Mouse (Mus musculus): ENCODE measurements around the gene Slc25a11. TPM values are rescaled to one million over a fixed set of nuclear protein-coding genes. Genes with fewer than 3 reads are reported as not detected.

Gene Slc25a11
- polyA plus RNA-seq, 1 experiment from 2014 or later: 172 TPM

DNA sequence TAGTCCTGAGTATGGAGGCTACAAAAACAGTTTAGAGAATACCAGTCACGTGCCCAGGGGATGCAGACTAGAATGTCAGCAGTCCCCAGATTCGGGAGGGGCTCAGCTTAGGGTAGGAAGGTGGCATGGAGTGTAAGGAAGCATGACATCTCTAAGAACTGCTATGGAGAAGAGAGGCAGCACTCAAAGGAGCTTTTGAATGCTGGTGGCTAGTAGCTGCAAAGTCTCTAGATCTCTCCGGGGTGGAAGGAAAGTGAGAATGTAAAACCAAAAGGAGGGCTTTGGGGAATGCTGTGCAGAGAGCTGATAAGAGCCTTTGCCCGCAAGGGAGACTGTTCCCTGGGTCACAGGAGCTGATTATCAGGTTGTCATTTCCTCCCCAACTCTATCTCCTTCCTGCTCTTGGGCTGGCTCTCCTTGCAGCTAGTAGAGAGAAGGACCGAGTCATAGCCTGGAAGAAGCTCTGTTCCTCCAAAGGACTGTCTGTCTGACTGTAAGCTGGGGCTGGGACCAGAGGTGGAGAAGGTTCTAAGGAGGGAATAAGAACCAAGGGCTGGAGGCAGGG is 8.5 kb downstream of the Slc25a11 start, which contains the start of gene Gp1ba:
Gp1ba (plus strand) TSS at position 409 of the 565 bp plus-strand sequence.
- H3K9ac ChIP-seq (replicated peaks; ENCODE audit: low read depth, low read length): no peak within 1 kb of the TSS
- WGBS: 55% methylated on average over 5 of the region's 5 CpGs
- H3K9me3 ChIP-seq (ENCODE audit: control insufficient read depth, low read length): no peaks in the 10 kb centered on the region
- no peak within 1 kb of the TSS for H3K27ac ChIP-seq (ENCODE audit: low read depth, low read length)
- no peaks in the 10 kb centered on the region for H3K4me1 ChIP-seq (ENCODE audit: control insufficient read depth, insufficient read depth, low read length)
- no peak for ATAC-seq (ENCODE audit: low read depth)
- 0 out of 2 replicates have a peak, but pooled peaks cover 2% of the 10 kb centered on the region for H3K36me3 ChIP-seq (ENCODE audit: control insufficient read depth, insufficient read depth, low read length)
- no peaks in the 10 kb centered on the region for H3K27me3 ChIP-seq (ENCODE audit: control insufficient read depth, insufficient read depth, low read length)
- no peak within 1 kb of the TSS for H3K4me3 ChIP-seq (ENCODE audit: low read depth, low read length)
- H3K4me2 ChIP-seq (ENCODE audit: low read depth, low read length): no peak within 1 kb of the TSS

DNA sequence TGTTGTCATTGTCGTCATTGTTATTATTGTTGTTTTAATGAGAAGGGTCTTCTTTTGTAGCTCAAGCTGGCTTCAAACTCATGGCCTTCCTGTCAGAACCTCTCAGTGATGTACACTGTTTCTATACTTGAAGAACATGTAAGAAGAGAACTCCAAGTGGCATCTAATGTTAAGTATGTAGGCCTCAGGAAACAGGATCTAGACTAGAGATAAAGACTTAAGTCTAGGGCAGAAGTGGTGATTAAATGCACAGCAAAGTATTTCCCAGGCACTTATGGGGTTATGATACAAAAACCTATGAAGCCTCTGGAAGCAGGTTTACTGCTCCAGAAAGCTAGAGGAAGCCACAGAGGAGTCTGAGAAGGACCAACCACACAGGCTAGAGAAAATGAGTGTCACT is 9.0 kb downstream of the Slc25a11 start:
- H3K4me1 ChIP-seq (ENCODE audit: control insufficient read depth, insufficient read depth, low read length): no peaks in the 10 kb centered on the region
- no peak overlapping the region for H3K27ac ChIP-seq (ENCODE audit: low read depth, low read length)
- no peaks in the 10 kb centered on the region for H3K27me3 ChIP-seq (ENCODE audit: control insufficient read depth, insufficient read depth, low read length)
- no peak overlapping the region for H3K4me2 ChIP-seq (ENCODE audit: low read depth, low read length)
- no peak for ATAC-seq (ENCODE audit: low read depth)
- no peaks in the 10 kb centered on the region for H3K9me3 ChIP-seq (ENCODE audit: control insufficient read depth, low read length)
- no peak overlapping the region for H3K4me3 ChIP-seq (ENCODE audit: low read depth, low read length)
- H3K9ac ChIP-seq (replicated peaks; ENCODE audit: low read depth, low read length): no peak overlapping the region
- 78% methylated on average over 1 of the region's 1 CpGs for WGBS
- 0 out of 2 replicates have a peak, but pooled peaks cover 2% of the 10 kb centered on the region for H3K36me3 ChIP-seq (ENCODE audit: control insufficient read depth, insufficient read depth, low read length)

DNA sequence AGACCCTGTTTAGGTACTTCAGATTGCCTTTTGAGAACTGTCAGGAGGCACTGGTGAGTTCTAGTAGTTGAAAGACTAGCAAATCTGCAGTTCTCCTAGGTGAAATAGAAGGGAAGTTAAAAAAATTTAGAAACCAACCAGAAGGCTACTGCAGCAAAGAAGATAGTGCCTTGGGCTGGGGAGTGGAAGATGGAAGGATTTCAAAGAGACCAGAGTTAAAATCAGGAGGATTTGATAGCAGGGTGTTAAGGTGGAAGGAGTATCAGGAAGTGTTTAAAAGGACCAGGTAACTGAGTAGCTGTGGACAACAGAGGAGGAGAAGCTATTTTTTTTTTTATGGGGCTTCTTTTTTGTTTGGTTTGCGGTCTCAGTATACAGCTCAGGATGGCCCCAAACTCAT is 9.5 kb downstream of the Slc25a11 start:
- 92% methylated on average over 1 of the region's 1 CpGs for WGBS

DNA sequence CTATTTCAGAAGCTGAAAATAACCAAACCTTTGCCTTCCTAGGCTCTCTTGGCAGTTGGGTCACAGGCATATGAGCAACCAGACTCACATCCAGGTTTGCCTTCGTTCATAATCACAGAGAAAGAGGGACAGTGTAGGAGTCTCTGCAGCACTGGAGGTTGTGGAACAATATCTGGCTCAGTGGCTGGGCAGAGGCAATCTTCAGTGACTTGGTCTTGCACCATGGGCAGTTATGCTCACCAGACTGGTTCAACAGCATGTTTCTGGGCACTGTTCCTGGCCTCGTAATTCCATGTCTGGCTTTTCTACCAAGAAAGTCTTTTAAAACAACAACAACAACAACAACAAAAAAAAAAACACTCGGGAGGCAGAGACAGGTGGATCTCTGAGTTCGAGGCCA is 11.7 kb downstream of the Slc25a11 start:
- H3K9ac ChIP-seq (replicated peaks; ENCODE audit: low read depth, low read length): no peak overlapping the region
- 83% methylated on average over 4 of the region's 4 CpGs for WGBS
- no peak overlapping the region for H3K4me2 ChIP-seq (ENCODE audit: low read depth, low read length)
- no peaks in the 10 kb centered on the region for H3K4me1 ChIP-seq (ENCODE audit: control insufficient read depth, insufficient read depth, low read length)
- no peaks in the 10 kb centered on the region for H3K27me3 ChIP-seq (ENCODE audit: control insufficient read depth, insufficient read depth, low read length)
- no peak for ATAC-seq (ENCODE audit: low read depth)
- H3K9me3 ChIP-seq (ENCODE audit: control insufficient read depth, low read length): no peaks in the 10 kb centered on the region
- no peak overlapping the region for H3K27ac ChIP-seq (ENCODE audit: low read depth, low read length)
- H3K36me3 ChIP-seq (ENCODE audit: control insufficient read depth, insufficient read depth, low read length): no peaks in the 10 kb centered on the region
- H3K4me3 ChIP-seq (ENCODE audit: low read depth, low read length): no peak overlapping the region

More for the DNA sequence above, 9.5 kb downstream of the Slc25a11 start:
- no peaks in the 10 kb centered on the region for H3K27me3 ChIP-seq (ENCODE audit: control insufficient read depth, insufficient read depth, low read length)
- H3K4me2 ChIP-seq (ENCODE audit: low read depth, low read length): no peak overlapping the region
- H3K9ac ChIP-seq (replicated peaks; ENCODE audit: low read depth, low read length): no peak overlapping the region
- H3K9me3 ChIP-seq (ENCODE audit: control insufficient read depth, low read length): no peaks in the 10 kb centered on the region
- 0 out of 2 replicates have a peak, but pooled peaks cover under 1% of the 10 kb centered on the region for H3K36me3 ChIP-seq (ENCODE audit: control insufficient read depth, insufficient read depth, low read length)
- H3K4me1 ChIP-seq (ENCODE audit: control insufficient read depth, insufficient read depth, low read length): no peaks in the 10 kb centered on the region
- no peak for ATAC-seq (ENCODE audit: low read depth)
- H3K27ac ChIP-seq (ENCODE audit: low read depth, low read length): no peak overlapping the region
- H3K4me3 ChIP-seq (ENCODE audit: low read depth, low read length): no peak overlapping the region

DNA sequence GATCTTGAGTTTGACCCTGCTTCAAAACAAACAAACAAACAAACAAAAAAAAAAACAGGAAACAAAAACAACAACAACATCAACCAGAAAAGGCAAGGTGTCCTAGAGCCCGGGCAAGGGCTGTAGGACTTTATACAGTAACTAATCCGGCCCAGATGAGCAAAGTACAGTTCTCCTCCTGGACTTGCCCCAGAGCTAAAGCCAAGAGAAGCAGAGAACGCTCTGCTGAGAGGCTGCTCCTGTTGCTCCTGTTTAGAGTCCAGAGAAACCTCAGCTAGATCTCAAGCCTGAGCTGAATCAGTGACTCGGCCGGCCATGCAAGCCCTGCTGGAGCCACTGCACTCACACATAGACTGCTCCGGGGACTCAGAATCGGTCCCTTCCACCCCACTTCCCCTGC is 17.1 kb downstream of the Slc25a11 start:
- Histone ChIP-seq H3K9ac (replicated peaks; ENCODE audit: low read depth, low read length) (no peak overlapping the region), H3K27me3 (ENCODE audit: control insufficient read depth, insufficient read depth, low read length) (no peaks in the 10 kb centered on the region), H3K27ac (ENCODE audit: low read depth, low read length) (no peak overlapping the region), H3K4me3 (ENCODE audit: low read depth, low read length) (no peak overlapping the region), H3K9me3 (ENCODE audit: control insufficient read depth, low read length) (no peaks in the 10 kb centered on the region), H3K4me2 (ENCODE audit: low read depth, low read length) (no peak overlapping the region), H3K4me1 (ENCODE audit: control insufficient read depth, insufficient read depth, low read length) (no peaks in the 10 kb centered on the region), H3K36me3 (ENCODE audit: control insufficient read depth, insufficient read depth, low read length) (no peaks in the 10 kb centered on the region)
- ATAC-seq (ENCODE audit: low read depth): no peak
- 72% methylated on average over 7 of the region's 7 CpGs for WGBS

DNA sequence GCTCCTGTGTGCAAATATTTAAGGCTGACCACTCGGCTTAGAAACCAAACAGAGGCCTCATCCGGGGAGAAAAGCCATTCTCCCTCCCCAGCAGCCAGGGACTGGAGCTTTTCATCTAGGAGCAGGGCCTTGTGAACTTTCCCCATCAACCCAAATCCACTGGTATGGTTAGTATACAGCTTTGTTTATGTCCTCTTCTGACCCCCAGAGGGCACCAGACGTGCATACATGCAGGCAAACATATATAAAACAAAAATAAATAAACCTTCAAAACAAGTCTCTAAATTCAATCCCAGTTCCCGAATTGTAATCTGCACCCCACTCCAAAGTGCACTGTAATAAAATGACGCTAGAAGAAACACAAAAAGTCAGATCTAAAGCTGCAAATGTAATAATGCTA is 17.7 kb downstream of the Slc25a11 start:
- Histone ChIP-seq H3K9me3 (ENCODE audit: control insufficient read depth, low read length) (no peaks in the 10 kb centered on the region), H3K4me2 (ENCODE audit: low read depth, low read length) (no peak overlapping the region), H3K4me1 (ENCODE audit: control insufficient read depth, insufficient read depth, low read length) (no peaks in the 10 kb centered on the region), H3K9ac (replicated peaks; ENCODE audit: low read depth, low read length) (no peak overlapping the region), H3K36me3 (ENCODE audit: control insufficient read depth, insufficient read depth, low read length) (no peaks in the 10 kb centered on the region), H3K4me3 (ENCODE audit: low read depth, low read length) (no peak overlapping the region), H3K27ac (ENCODE audit: low read depth, low read length) (no peak overlapping the region), H3K27me3 (ENCODE audit: control insufficient read depth, insufficient read depth, low read length) (no peaks in the 10 kb centered on the region)
- 52% methylated on average over 5 of the region's 5 CpGs for WGBS
- ATAC-seq (ENCODE audit: low read depth): no peak

DNA sequence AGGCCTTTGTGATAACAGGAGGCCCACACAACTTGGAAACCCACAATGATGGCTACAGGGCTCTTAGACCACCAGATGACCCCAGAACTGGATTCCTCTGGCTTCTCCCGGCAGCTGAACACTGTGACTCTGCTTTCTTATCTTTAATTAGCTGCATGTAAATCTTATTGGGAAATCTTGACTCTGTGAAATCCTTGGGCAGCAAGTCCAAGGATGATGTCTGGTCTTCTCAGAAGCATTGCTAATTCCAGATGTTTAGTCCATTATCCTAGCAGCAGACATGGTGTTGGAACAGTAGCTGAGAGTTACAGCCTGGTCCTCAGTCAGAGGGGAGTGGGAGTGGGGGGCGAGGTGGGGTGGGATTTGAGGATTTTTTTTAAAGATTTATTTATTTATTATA is 18.8 kb downstream of the Slc25a11 start:
- 77% methylated on average over 2 of the region's 2 CpGs for WGBS
- no peak overlapping the region for H3K9ac ChIP-seq (replicated peaks; ENCODE audit: low read depth, low read length)
- no peaks in the 10 kb centered on the region for H3K9me3 ChIP-seq (ENCODE audit: control insufficient read depth, low read length)
- no peak for ATAC-seq (ENCODE audit: low read depth)
- no peak overlapping the region for H3K4me2 ChIP-seq (ENCODE audit: low read depth, low read length)
- no peaks in the 10 kb centered on the region for H3K36me3 ChIP-seq (ENCODE audit: control insufficient read depth, insufficient read depth, low read length)
- no peaks in the 10 kb centered on the region for H3K4me1 ChIP-seq (ENCODE audit: control insufficient read depth, insufficient read depth, low read length)
- H3K4me3 ChIP-seq (ENCODE audit: low read depth, low read length): no peak overlapping the region
- no peaks in the 10 kb centered on the region for H3K27me3 ChIP-seq (ENCODE audit: control insufficient read depth, insufficient read depth, low read length)
- H3K27ac ChIP-seq (ENCODE audit: low read depth, low read length): no peak overlapping the region

DNA sequence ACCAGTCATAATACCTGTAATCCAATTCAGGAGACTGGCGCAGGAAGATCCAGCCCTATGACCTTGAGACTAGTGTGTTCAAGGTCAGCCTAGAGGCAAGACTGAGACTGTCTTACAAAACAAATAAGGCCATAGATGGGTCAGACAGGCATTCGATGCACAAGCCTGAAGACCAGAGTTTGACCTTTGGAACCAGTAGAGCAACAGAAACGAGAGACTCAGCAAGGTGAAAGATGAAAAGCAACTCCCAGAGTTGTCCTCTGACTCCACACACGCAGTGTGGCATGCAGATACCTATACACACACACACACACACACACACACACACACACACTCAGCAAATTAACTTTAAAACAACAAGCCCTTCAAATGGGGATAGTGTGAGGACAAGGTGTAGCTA is 20.4 kb downstream of the Slc25a11 start:
- Histone ChIP-seq H3K9ac (replicated peaks; ENCODE audit: low read depth, low read length) (no peak overlapping the region), H3K9me3 (ENCODE audit: control insufficient read depth, low read length) (no peaks in the 10 kb centered on the region), H3K27me3 (ENCODE audit: control insufficient read depth, insufficient read depth, low read length) (no peaks in the 10 kb centered on the region), H3K4me3 (ENCODE audit: low read depth, low read length) (no peak overlapping the region), H3K4me1 (ENCODE audit: control insufficient read depth, insufficient read depth, low read length) (no peaks in the 10 kb centered on the region), H3K36me3 (ENCODE audit: control insufficient read depth, insufficient read depth, low read length) (no peaks in the 10 kb centered on the region), H3K4me2 (ENCODE audit: low read depth, low read length) (no peak overlapping the region), H3K27ac (ENCODE audit: low read depth, low read length) (no peak overlapping the region)
- ATAC-seq (ENCODE audit: low read depth): no peak
- WGBS: 77% methylated on average over 4 of the region's 4 CpGs

DNA sequence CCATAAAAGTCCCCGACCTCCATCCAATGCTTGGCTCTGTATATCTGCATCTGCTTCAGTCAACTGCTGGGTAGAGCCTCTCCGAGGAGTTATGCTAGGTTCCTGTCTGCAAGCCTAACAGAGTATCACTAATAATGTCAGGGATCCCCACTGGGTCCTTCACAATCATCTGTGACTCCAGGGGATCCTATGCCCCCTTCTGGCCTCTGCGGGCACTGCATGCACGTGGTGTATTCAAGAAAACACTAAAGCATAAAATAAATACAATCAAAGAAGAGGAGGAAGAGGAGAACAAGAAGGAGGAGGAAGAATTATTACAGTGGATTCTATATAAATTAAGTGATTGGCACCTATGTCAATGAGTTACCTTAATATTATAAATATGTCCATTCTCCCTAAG is 21.8 kb downstream of the Slc25a11 start:
- WGBS: 46% methylated on average over 4 of the region's 4 CpGs
- Histone ChIP-seq H3K4me3 (ENCODE audit: low read depth, low read length) (no peak overlapping the region), H3K27ac (ENCODE audit: low read depth, low read length) (no peak overlapping the region), H3K36me3 (ENCODE audit: control insufficient read depth, insufficient read depth, low read length) (no peaks in the 10 kb centered on the region), H3K9ac (replicated peaks; ENCODE audit: low read depth, low read length) (no peak overlapping the region), H3K9me3 (ENCODE audit: control insufficient read depth, low read length) (no peaks in the 10 kb centered on the region), H3K27me3 (ENCODE audit: control insufficient read depth, insufficient read depth, low read length) (no peaks in the 10 kb centered on the region), H3K4me1 (ENCODE audit: control insufficient read depth, insufficient read depth, low read length) (no peaks in the 10 kb centered on the region), H3K4me2 (ENCODE audit: low read depth, low read length) (no peak overlapping the region)
- ATAC-seq (ENCODE audit: low read depth): no peak
